Mouse (Mus musculus) liver, postnatal 0 days (tissue): ENCODE data around the gene Ugt1a9. TPM values are rescaled to one million over a fixed set of nuclear protein-coding genes. Genes with fewer than 3 reads are reported as not detected.
A peak's percentile ranks its signal among the peaks of the same experiment; 100 is the strongest.
"Not testable (repeated sequence)": the region's sequence is repeated elsewhere in the genome, so short reads cannot be mapped to it uniquely, and the experiment has no call there.

Source experiments
- ATAC-seq: fragments of 200-750 bp; cut with Nextera tagmentation; 2 replicates; pipeline ENCODE4 v1.8.0; 2017; ENCODE audit warnings: mild to moderate bottlenecking, moderate library complexity
- DNase-seq: peaks from one replicate; pipeline ENCODE4 v3.0.0-alpha.2; 2016
- H3K27ac ChIP-seq: fragments of 300-500 bp; sonication (generic); 2 replicates; pipeline ENCODE4 v1.5.1; 2014; ENCODE audit warnings: antibody characterized with exemption, moderate library complexity, mild to moderate bottlenecking, low read depth
- H3K27me3 ChIP-seq: fragments of 300-500 bp; sonication (generic); 2 replicates; pipeline ENCODE4 v1.6.1; 2014; ENCODE audit warnings: low read length, control low read depth, mixed read lengths; ENCODE audit not compliant: insufficient read depth
- H3K36me3 ChIP-seq: fragments of 300-500 bp; sonication (generic); replicated peaks from 2 replicates; pipeline ENCODE4 v1.6.1; 2014; ENCODE audit warnings: mild to moderate bottlenecking, control low read depth, low read length, moderate library complexity, mixed read lengths; ENCODE audit not compliant: insufficient read depth
- H3K4me1 ChIP-seq: fragments of 300-500 bp; sonication (generic); 2 replicates; pipeline ENCODE4 v1.6.1; 2014; ENCODE audit warnings: antibody characterized with exemption, mild to moderate bottlenecking, control low read depth; ENCODE audit not compliant: insufficient read depth
- H3K4me2 ChIP-seq: fragments of 300-500 bp; sonication (generic); 2 replicates; pipeline ENCODE4 v1.6.1; 2014; ENCODE audit warnings: low read depth, mild to moderate bottlenecking, low read length, moderate library complexity, mixed read lengths
- H3K4me3 ChIP-seq: fragments of 300-500 bp; sonication (generic); 2 replicates; pipeline ENCODE4 v1.5.1; 2014; ENCODE audit warnings: low read depth, low read length
- H3K9ac ChIP-seq: fragments of 300-500 bp; sonication (generic); replicated peaks from 2 replicates; pipeline ENCODE4 v1.6.1; 2014; ENCODE audit warnings: mild to moderate bottlenecking, moderate library complexity
- H3K9me3 ChIP-seq: fragments of 300-500 bp; sonication (generic); 2 replicates; pipeline ENCODE4 v1.6.1; 2016; ENCODE audit warnings: mild to moderate bottlenecking, control low read depth, low read length, mixed read lengths
- CTCF ChIP-seq: sonication (generic); IDR thresholded peaks from 2 replicates; pipeline ENCODE4 v1.5.1; 2016; ENCODE audit warnings: antibody characterized with exemption, low read depth
- EP300 ChIP-seq: IDR thresholded peaks from 2 replicates; pipeline ENCODE4 v1.6.1; 2016; ENCODE audit warnings: antibody characterized with exemption, low read depth, mild to moderate bottlenecking
- WGBS: fragments of 180-500 bp; shearing (Covaris S2); extraction: QIAGEN DNeasy Blood & Tissue Kit; methylation state at CpG from one replicate; pipeline ENCODE4 v1.1.7; 2014; ENCODE audit not compliant: insufficient replicate concordance; 5-methylcytosine and 5-hydroxymethylcytosine counted together
- polyA plus RNA-seq: library from polyadenylated mRNA; unstranded; fragments of >200 nt; fragmentation: Nextera tagmentation; extraction: Ambion mirVana; gene quantifications from 2 replicates; pipeline ENCODE4 v1.2.1, GENCODE M21; 2015

The Ugt1a9 gene
- polyA plus RNA-seq, 1 experiment from 2014 or later, result 0.54 TPM

DNA sequence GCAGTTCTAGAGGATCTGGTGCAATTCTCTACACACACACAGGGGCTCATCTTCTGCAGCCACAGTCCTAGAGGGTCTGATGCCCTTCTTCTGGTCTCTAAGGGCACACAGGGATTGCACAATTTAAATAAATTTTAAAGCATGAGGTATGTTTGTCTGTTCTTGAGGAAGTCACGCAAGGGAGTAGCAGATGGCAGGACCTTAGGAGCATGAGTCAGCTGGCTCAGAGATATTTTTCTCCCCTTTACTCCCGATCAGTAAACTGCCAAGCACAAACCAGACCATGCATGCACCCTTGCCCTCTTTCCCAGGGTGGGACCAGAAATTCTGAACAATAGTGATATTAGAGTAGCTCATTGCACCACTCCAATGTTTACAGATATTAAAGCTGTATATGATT is 87.8 kb downstream of the Ugt1a9 start:
- H3K9me3 ChIP-seq, result no peaks in the 10 kb centered on the region
- TF ChIP-seq EP300 (no peak), CTCF (no peak)
- no peaks in the 10 kb centered on the region for H3K27me3 ChIP-seq
- no peak overlapping the region for H3K4me3 ChIP-seq
- H3K4me1 ChIP-seq, result no peaks in the 10 kb centered on the region
- no peak overlapping the region for H3K27ac ChIP-seq
- 40% methylated on average over 2 of the region's 2 CpGs for WGBS
- DNase-seq, result no peak
- no peaks in the 10 kb centered on the region for H3K36me3 ChIP-seq
- no peak overlapping the region for H3K4me2 ChIP-seq
- ATAC-seq, result no peak
- H3K9ac ChIP-seq, result no peak overlapping the region

DNA sequence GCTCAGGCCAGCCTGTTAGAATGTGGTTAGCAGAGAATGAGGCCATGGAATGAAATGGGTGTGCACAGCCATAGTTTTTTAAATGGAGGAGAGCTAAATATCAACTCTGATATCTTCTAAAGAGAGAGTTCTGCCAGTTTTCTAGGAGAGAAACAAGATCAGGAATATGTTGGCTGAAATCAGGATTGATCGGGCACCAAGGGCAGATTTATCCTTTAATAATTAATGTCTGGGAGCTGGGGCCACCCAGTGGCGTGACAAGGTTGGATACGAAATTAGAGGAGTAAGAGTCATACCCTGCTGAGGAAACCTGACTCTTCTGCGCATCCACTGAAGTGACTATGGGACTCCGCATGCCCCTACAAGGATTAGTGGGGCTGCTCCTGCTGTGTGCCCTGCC is 95.1 kb downstream of the Ugt1a9 start, which contains the start of gene Ugt1a5:
TSS of gene Ugt1a5 (plus strand) at position 302 of the 400 bp plus-strand sequence.
- H3K9me3 ChIP-seq, result no peaks in the 10 kb centered on the region
- no peak for DNase-seq
- H3K4me3 ChIP-seq, result no peak within 1 kb of the TSS
- H3K36me3 ChIP-seq, result no peaks in the 10 kb centered on the region
- H3K9ac ChIP-seq, result no peak within 1 kb of the TSS
- no peak for ATAC-seq
- no peaks in the 10 kb centered on the region for H3K4me1 ChIP-seq
- WGBS, result 81% methylated on average over 5 of the region's 5 CpGs
- H3K4me2 ChIP-seq, result no peak within 1 kb of the TSS
- H3K27me3 ChIP-seq, result no peaks in the 10 kb centered on the region
- no peak for TF ChIP-seq EP300
- no peak for TF ChIP-seq CTCF
- no peak within 1 kb of the TSS; the same call in 1 of the 2 replicates for H3K27ac ChIP-seq

DNA sequence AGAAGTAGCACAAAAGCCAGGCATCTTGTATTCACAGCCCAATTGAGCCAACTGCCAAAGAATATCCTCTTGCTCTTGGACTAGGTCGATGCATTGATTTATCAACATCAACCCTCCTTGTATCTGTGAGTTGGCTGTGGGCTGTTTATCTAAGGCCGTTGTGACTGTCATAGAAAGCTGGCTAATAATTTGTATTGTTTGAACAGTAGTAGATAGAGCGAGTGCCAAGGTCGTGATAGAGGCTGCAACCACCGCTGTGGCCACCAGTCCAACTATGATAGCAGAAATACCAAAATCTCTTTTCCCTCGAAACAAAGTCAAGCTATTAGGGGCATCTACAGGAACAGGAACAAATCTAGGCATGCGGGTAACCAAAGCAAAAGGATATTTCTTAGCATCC is 101.6 kb downstream of the Ugt1a9 start:
- WGBS, result 77% methylated on average over 5 of the region's 7 CpGs

DNA sequence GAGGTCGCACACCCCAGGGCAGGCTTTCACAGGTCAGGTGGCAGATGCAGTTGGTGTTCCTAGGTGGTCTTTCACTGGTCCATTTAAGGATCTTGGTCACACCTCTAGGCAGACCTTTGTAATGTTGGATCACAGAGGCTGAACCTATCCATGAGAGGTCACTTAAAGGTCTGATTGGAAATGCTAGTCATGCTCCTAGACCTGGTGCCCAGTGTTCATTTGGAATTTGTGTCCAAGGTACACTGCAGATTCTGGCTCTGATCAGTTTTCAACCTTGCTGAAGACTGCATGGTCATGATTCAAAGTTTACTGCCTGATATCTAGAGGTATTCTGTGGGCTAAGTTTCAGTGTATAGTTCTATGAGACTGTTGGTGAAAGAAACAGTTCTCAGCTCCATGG is 109.1 kb downstream of the Ugt1a9 start:
- TF ChIP-seq EP300 (no peak), CTCF (no peak)
- Histone ChIP-seq H3K27me3 (no peaks in the 10 kb centered on the region), H3K4me3 (no peak overlapping the region), H3K9me3 (peaks cover 11% of the 10 kb centered on the region), H3K4me2 (no peak overlapping the region), H3K36me3 (no peaks in the 10 kb centered on the region), H3K9ac (no peak overlapping the region), H3K4me1 (no peaks in the 10 kb centered on the region), H3K27ac (peak overlapping the region; percentile 41; the same call in 1 of the 2 replicates)
- 50% methylated on average over 1 of the region's 1 CpGs for WGBS
- DNase-seq, result no peak
- ATAC-seq, result peak; percentile 75

More for the DNA sequence above, 101.6 kb downstream of the Ugt1a9 start:
- not testable (repeated sequence) for H3K9me3 ChIP-seq, H3K27ac ChIP-seq, H3K36me3 ChIP-seq, ATAC-seq, H3K27me3 ChIP-seq, DNase-seq, H3K4me2 ChIP-seq, H3K4me1 ChIP-seq, H3K4me3 ChIP-seq, H3K9ac ChIP-seq

DNA sequence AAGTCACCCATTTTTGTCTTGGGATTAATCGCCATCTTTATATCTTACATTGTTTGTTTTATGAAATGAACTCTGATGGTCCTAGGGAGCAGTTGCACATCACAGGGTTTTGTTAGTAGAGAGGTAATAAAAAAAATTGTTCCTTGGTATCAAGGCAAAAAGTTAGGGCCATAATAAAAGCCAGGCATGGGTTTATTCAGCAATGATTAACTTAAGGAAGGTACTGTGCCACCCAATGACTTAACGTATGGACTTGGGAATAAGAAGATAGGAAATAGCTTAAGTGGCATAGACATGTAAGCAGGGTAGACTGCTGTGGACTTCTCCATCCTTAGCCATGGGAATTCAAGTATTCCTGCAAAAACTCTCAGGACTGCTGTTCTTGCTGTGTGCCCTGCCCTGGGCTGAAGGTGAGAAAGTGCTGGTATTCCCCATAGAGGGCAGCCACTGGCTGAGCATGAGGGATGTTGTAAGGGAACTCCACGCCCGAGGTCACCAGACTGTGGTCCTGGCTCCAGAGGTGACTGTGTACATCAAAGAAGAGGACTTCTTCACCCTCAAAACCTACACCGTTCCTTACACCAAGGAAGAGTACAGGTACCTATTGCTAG is 115.8 kb downstream of the Ugt1a9 start:
- no peak for DNase-seq
- Histone ChIP-seq H3K4me2 (no peak overlapping the region), H3K27me3 (no peaks in the 10 kb centered on the region), H3K9ac (no peak overlapping the region), H3K4me3 (no peak overlapping the region), H3K4me1 (no peaks in the 10 kb centered on the region), H3K36me3 (no peaks in the 10 kb centered on the region), H3K9me3 (no peaks in the 10 kb centered on the region), H3K27ac (no peak overlapping the region)
- no peak for ATAC-seq
- TF ChIP-seq EP300 (no peak), CTCF (no peak)
- WGBS, result 73% methylated on average over 5 of the region's 5 CpGs

DNA sequence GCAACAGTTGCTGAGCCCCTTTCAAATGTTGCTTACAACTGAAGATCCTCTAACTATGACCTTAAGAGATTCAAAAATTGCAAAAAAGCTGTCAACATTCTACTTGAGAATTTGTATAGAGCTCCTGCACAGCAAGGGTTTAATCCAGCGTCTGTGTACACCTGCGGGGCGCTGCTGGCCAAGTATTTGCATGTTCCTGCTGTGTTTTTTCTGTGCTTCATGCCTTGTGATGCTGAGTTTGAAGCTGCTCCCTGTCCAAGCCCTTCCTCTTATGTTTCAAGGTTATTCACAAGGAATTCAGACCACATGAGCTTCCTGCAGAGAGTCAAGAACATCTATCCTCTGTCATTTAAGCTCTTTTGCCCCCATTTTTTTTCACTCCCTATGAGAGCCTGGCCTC is 121.5 kb downstream of the Ugt1a9 start:
- no peak overlapping the region for H3K9ac ChIP-seq
- no peak overlapping the region for H3K4me2 ChIP-seq
- no peaks in the 10 kb centered on the region for H3K4me1 ChIP-seq
- ATAC-seq (no peak), DNase-seq (no peak)
- H3K27ac ChIP-seq, result no peak overlapping the region
- H3K36me3 ChIP-seq, result no peaks in the 10 kb centered on the region
- H3K27me3 ChIP-seq, result no peaks in the 10 kb centered on the region
- no peaks in the 10 kb centered on the region for H3K9me3 ChIP-seq
- no peak overlapping the region for H3K4me3 ChIP-seq
- 68% methylated on average over 3 of the region's 3 CpGs for WGBS
- no peak for TF ChIP-seq CTCF
- TF ChIP-seq EP300, result no peak

DNA sequence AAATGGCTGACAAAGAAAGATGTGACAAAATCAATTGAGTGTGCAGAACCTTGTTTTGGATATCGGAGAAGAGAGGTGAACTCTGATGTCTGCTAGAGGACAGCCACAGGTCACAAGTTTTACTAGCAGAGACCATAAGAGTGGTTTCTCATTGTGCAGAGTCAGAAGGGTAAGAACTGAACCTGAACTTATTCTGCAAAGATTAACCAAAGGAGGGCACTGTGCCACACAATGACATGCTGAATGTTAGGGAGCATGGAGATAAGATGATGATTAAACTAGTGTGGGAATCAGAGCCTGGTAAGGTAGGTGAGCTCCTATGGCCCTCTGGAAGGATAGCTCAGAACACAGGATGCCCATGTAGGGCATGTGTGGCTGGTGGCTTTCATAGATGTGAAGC is 125.1 kb downstream of the Ugt1a9 start:
- ATAC-seq (no peak), DNase-seq (no peak)
- H3K27ac ChIP-seq, result no peak overlapping the region
- 83% methylated on average over 1 of the region's 1 CpGs for WGBS
- H3K9ac ChIP-seq, result no peak overlapping the region
- H3K4me2 ChIP-seq, result no peak overlapping the region
- H3K9me3 ChIP-seq, result no peaks in the 10 kb centered on the region
- no peaks in the 10 kb centered on the region for H3K4me1 ChIP-seq
- H3K4me3 ChIP-seq, result no peak overlapping the region
- TF ChIP-seq CTCF, result no peak
- no peaks in the 10 kb centered on the region for H3K27me3 ChIP-seq
- H3K36me3 ChIP-seq, result no peaks in the 10 kb centered on the region
